Mouse (Mus musculus): ENCODE data around the gene Dhx38. TPM values are rescaled to one million over a fixed set of nuclear protein-coding genes. Genes with fewer than 3 reads are reported as not detected.
A peak's percentile ranks its signal among the peaks of the same experiment; 100 is the strongest.

The Dhx38 gene
- total RNA-seq (2014; rRNA removed) (24.3 and 25.2 TPM in 2 replicates), polyA plus RNA-seq (2015; fragmentation: Nextera tagmentation; extraction: Ambion mirVana) (13.4 and 13.5 TPM in 2 replicates)

- Histone ChIP-seq H3K9ac (replicated peaks; ENCODE audit: low read length, poor library complexity, severe bottlenecking) (peak within 1 kb of the TSS; percentile 83), H3K4me2 (ENCODE audit: low read depth, low read length, poor library complexity, severe bottlenecking) (peak within 1 kb of the TSS; percentile 89), H3K36me3 (ENCODE audit: insufficient read depth, low read length) (peaks cover 22% of the 10 kb centered on the region), H3K9me3 (ENCODE audit: low read length) (no peaks in the 10 kb centered on the region), H3K4me1 (ENCODE audit: insufficient read depth, low read length) (peaks cover 6% of the 10 kb centered on the region; the same call in 1 of the 2 replicates), H3K4me3 (ENCODE audit: low read depth, low read length) (peak within 1 kb of the TSS; percentile 93), H3K27me3 (ENCODE audit: insufficient read depth, low read length) (no peaks in the 10 kb centered on the region), H3K27ac (ENCODE audit: low read depth, low read length) (peak within 1 kb of the TSS; percentile 79)
- ATAC-seq (ENCODE audit: low FRiP score) (peak; percentile 99), DNase-seq (ENCODE audit: low spot score) (peak; percentile 100)
- TF ChIP-seq CTCF (IDR thresholded peaks at IDR 0.05), result no peak
- under 1% methylated on average over 50 of the region's 52 CpGs for WGBS
These were observed at the start of gene Dhx38, which contains the start of gene Txnl4b for GRCm38 (mm10) chr8:109565498-109566333. Gene Dhx38, minus strand, starts transcription at chr8:109565861. Gene Txnl4b, plus strand, starts transcription at chr8:109565892.

GRCm38 (mm10) chr8:109614243-109615210 lies 48.9 kb upstream of the Dhx38 start, which contains the start of gene Pkd1l3:
Gene Pkd1l3, plus strand, starts transcription at chr8:109614517.
- H3K9me3 ChIP-seq (ENCODE audit: low read length), result no peaks in the 10 kb centered on the region
- 65% methylated on average over 27 of the region's 27 CpGs for WGBS
- H3K4me3 ChIP-seq (ENCODE audit: low read depth, low read length), result no peak within 1 kb of the TSS
- no peak for TF ChIP-seq CTCF (IDR thresholded peaks at IDR 0.05)
- H3K4me2 ChIP-seq (ENCODE audit: low read depth, low read length, poor library complexity, severe bottlenecking), result no peak within 1 kb of the TSS
- DNase-seq (ENCODE audit: low spot score) (no peak), ATAC-seq (ENCODE audit: low FRiP score) (no peak)
- H3K9ac ChIP-seq (replicated peaks; ENCODE audit: low read length, poor library complexity, severe bottlenecking), result no peak within 1 kb of the TSS
- no peaks in the 10 kb centered on the region for H3K27me3 ChIP-seq (ENCODE audit: insufficient read depth, low read length)
- H3K36me3 ChIP-seq (ENCODE audit: insufficient read depth, low read length), result no peaks in the 10 kb centered on the region
- no peaks in the 10 kb centered on the region for H3K4me1 ChIP-seq (ENCODE audit: insufficient read depth, low read length)
- no peak within 1 kb of the TSS for H3K27ac ChIP-seq (ENCODE audit: low read depth, low read length)

GRCm38 (mm10) chr8:109609153-109609502 lies 43.5 kb upstream of the Dhx38 start:
- no peaks in the 10 kb centered on the region for H3K9me3 ChIP-seq (ENCODE audit: low read length)
- H3K27ac ChIP-seq (ENCODE audit: low read depth, low read length), result peak overlapping the region; percentile 87
- H3K36me3 ChIP-seq (ENCODE audit: insufficient read depth, low read length), result 0 out of 2 replicates have a peak, but pooled peaks cover 5% of the 10 kb centered on the region
- H3K4me2 ChIP-seq (ENCODE audit: low read depth, low read length, poor library complexity, severe bottlenecking), result peak overlapping the region; percentile 49
- ATAC-seq (ENCODE audit: low FRiP score) (no peak), DNase-seq (ENCODE audit: low spot score) (no peak)
- 0 out of 2 replicates have a peak, but pooled peaks cover 4% of the 10 kb centered on the region for H3K4me1 ChIP-seq (ENCODE audit: insufficient read depth, low read length)
- 18% methylated on average over 5 of the region's 5 CpGs for WGBS
- no peaks in the 10 kb centered on the region for H3K27me3 ChIP-seq (ENCODE audit: insufficient read depth, low read length)
- no peak for TF ChIP-seq CTCF (IDR thresholded peaks at IDR 0.05)
- H3K4me3 ChIP-seq (ENCODE audit: low read depth, low read length), result peak overlapping the region; percentile 50; the same call in 1 of the 2 replicates
- peak overlapping the region; percentile 67 for H3K9ac ChIP-seq (replicated peaks; ENCODE audit: low read length, poor library complexity, severe bottlenecking)

GRCm38 (mm10) chr8:109608271-109609152 lies 42.9 kb upstream of the Dhx38 start, which contains the start of gene Dhodh:
Gene Dhodh, minus strand, starts transcription at chr8:109608673.
- Histone ChIP-seq H3K4me1 (ENCODE audit: insufficient read depth, low read length) (0 out of 2 replicates have a peak, but pooled peaks cover 4% of the 10 kb centered on the region), H3K4me2 (ENCODE audit: low read depth, low read length, poor library complexity, severe bottlenecking) (peak within 1 kb of the TSS; percentile 55), H3K9ac (replicated peaks; ENCODE audit: low read length, poor library complexity, severe bottlenecking) (peak within 1 kb of the TSS; percentile 67), H3K36me3 (ENCODE audit: insufficient read depth, low read length) (0 out of 2 replicates have a peak, but pooled peaks cover 5% of the 10 kb centered on the region), H3K4me3 (ENCODE audit: low read depth, low read length) (peak within 1 kb of the TSS; percentile 50), H3K9me3 (ENCODE audit: low read length) (no peaks in the 10 kb centered on the region), H3K27me3 (ENCODE audit: insufficient read depth, low read length) (no peaks in the 10 kb centered on the region), H3K27ac (ENCODE audit: low read depth, low read length) (peak within 1 kb of the TSS; percentile 87)
- peak; percentile 61 for TF ChIP-seq CTCF (IDR thresholded peaks at IDR 0.05)
- under 1% methylated on average over 42 of the region's 42 CpGs for WGBS
- ATAC-seq (ENCODE audit: low FRiP score) (peak; percentile 99), DNase-seq (ENCODE audit: low spot score) (peak; percentile 99)

- Histone ChIP-seq H3K36me3 (ENCODE audit: insufficient read depth, low read length) (0 out of 2 replicates have a peak, but pooled peaks cover 5% of the 10 kb centered on the region), H3K27ac (ENCODE audit: low read depth, low read length) (no peak overlapping the region), H3K9ac (replicated peaks; ENCODE audit: low read length, poor library complexity, severe bottlenecking) (peak overlapping the region; percentile 29; the same call in 1 of the 2 replicates), H3K9me3 (ENCODE audit: low read length) (no peaks in the 10 kb centered on the region), H3K4me3 (ENCODE audit: low read depth, low read length) (peak overlapping the region; percentile 50), H3K27me3 (ENCODE audit: insufficient read depth, low read length) (no peaks in the 10 kb centered on the region), H3K4me2 (ENCODE audit: low read depth, low read length, poor library complexity, severe bottlenecking) (peak overlapping the region; percentile 55), H3K4me1 (ENCODE audit: insufficient read depth, low read length) (0 out of 2 replicates have a peak, but pooled peaks cover 4% of the 10 kb centered on the region)
- peak; percentile 6 for DNase-seq (ENCODE audit: low spot score)
- 11% methylated on average over 12 of the region's 12 CpGs for WGBS
- no peak for ATAC-seq (ENCODE audit: low FRiP score)
- no peak for TF ChIP-seq CTCF (IDR thresholded peaks at IDR 0.05)
These were observed 42.0 kb upstream of the Dhx38 start for GRCm38 (mm10) chr8:109607650-109608049.
